Mouse (Mus musculus): ENCODE results near the gene Hoxa7. TPM values are rescaled to one million over a fixed set of nuclear protein-coding genes. Genes with fewer than 3 reads are reported as not detected.

The Hoxa7 gene
- polyA plus RNA-seq, 1 experiment, result 1.4 TPM

GRCm38 (mm10) chr6:52256956-52257355, 35.3 kb upstream of the Hoxa7 start:
- no peaks in the 10 kb centered on the region for H3K36me3 ChIP-seq (ENCODE audit: control insufficient read depth, insufficient read depth, low read length, poor library complexity, severe bottlenecking)
- no peaks in the 10 kb centered on the region for H3K9me3 ChIP-seq (replicated peaks; ENCODE audit: control insufficient read depth, insufficient read depth, low read length, poor library complexity, severe bottlenecking)
- H3K4me3 ChIP-seq (ENCODE audit: low read depth, low read length), result no peak overlapping the region
- no peak overlapping the region for H3K27ac ChIP-seq (ENCODE audit: insufficient read depth, low read length)
- H3K4me1 ChIP-seq (ENCODE audit: control insufficient read depth, insufficient read depth, low read length), result no peaks in the 10 kb centered on the region
- H3K27me3 ChIP-seq (ENCODE audit: control insufficient read depth, insufficient read depth, low read length, poor library complexity, severe bottlenecking), result peaks cover 51% of the 10 kb centered on the region
- no peak for TF ChIP-seq POLR2A (IDR thresholded peaks at IDR 0.05; ENCODE audit: insufficient read depth, low read length)
- peak; percentile 37 for TF ChIP-seq CTCF (IDR thresholded peaks at IDR 0.05; ENCODE audit: low read depth, low read length)
- H3K9ac ChIP-seq (ENCODE audit: low read depth, poor library complexity, severe bottlenecking), result no peak overlapping the region

- Histone ChIP-seq H3K27me3 (ENCODE audit: control insufficient read depth, insufficient read depth, low read length, poor library complexity, severe bottlenecking) (peaks cover 43% of the 10 kb centered on the region), H3K27ac (ENCODE audit: insufficient read depth, low read length) (no peak overlapping the region), H3K4me3 (ENCODE audit: low read depth, low read length) (0 out of 2 replicates have a peak overlapping the region, but pooled peaks have one; percentile 27), H3K36me3 (ENCODE audit: control insufficient read depth, insufficient read depth, low read length, poor library complexity, severe bottlenecking) (no peaks in the 10 kb centered on the region), H3K4me1 (ENCODE audit: control insufficient read depth, insufficient read depth, low read length) (no peaks in the 10 kb centered on the region), H3K9me3 (replicated peaks; ENCODE audit: control insufficient read depth, insufficient read depth, low read length, poor library complexity, severe bottlenecking) (no peaks in the 10 kb centered on the region), H3K9ac (ENCODE audit: low read depth, poor library complexity, severe bottlenecking) (no peak overlapping the region)
- TF ChIP-seq POLR2A (IDR thresholded peaks at IDR 0.05; ENCODE audit: insufficient read depth, low read length) (no peak), EP300 (IDR thresholded peaks at IDR 0.05; ENCODE audit: insufficient read depth, low read depth, low read length) (no peak), CTCF (IDR thresholded peaks at IDR 0.05; ENCODE audit: low read depth, low read length) (no peak)
Measured at GRCm38 (mm10) chr6:52253511-52254500, 32.2 kb upstream of the Hoxa7 start.

GRCm38 (mm10) chr6:52252775-52253376, 31.2 kb upstream of the Hoxa7 start:
- Histone ChIP-seq H3K27ac (ENCODE audit: insufficient read depth, low read length) (no peak overlapping the region), H3K27me3 (ENCODE audit: control insufficient read depth, insufficient read depth, low read length, poor library complexity, severe bottlenecking) (peaks cover 45% of the 10 kb centered on the region), H3K4me3 (ENCODE audit: low read depth, low read length) (no peak overlapping the region), H3K9me3 (replicated peaks; ENCODE audit: control insufficient read depth, insufficient read depth, low read length, poor library complexity, severe bottlenecking) (no peaks in the 10 kb centered on the region), H3K4me1 (ENCODE audit: control insufficient read depth, insufficient read depth, low read length) (no peaks in the 10 kb centered on the region), H3K9ac (ENCODE audit: low read depth, poor library complexity, severe bottlenecking) (no peak overlapping the region), H3K36me3 (ENCODE audit: control insufficient read depth, insufficient read depth, low read length, poor library complexity, severe bottlenecking) (no peaks in the 10 kb centered on the region)
- no peak for TF ChIP-seq CTCF (IDR thresholded peaks at IDR 0.05; ENCODE audit: low read depth, low read length)
- no peak for TF ChIP-seq POLR2A (IDR thresholded peaks at IDR 0.05; ENCODE audit: insufficient read depth, low read length)
- TF ChIP-seq EP300 (IDR thresholded peaks at IDR 0.05; ENCODE audit: insufficient read depth, low read depth, low read length), result no peak

GRCm38 (mm10) chr6:52252016-52252774, 30.5 kb upstream of the Hoxa7 start:
- H3K4me3 ChIP-seq (ENCODE audit: low read depth, low read length), result no peak overlapping the region
- peaks cover 49% of the 10 kb centered on the region for H3K27me3 ChIP-seq (ENCODE audit: control insufficient read depth, insufficient read depth, low read length, poor library complexity, severe bottlenecking)
- no peaks in the 10 kb centered on the region for H3K9me3 ChIP-seq (replicated peaks; ENCODE audit: control insufficient read depth, insufficient read depth, low read length, poor library complexity, severe bottlenecking)
- H3K27ac ChIP-seq (ENCODE audit: insufficient read depth, low read length), result no peak overlapping the region
- H3K4me1 ChIP-seq (ENCODE audit: control insufficient read depth, insufficient read depth, low read length), result no peaks in the 10 kb centered on the region
- no peak overlapping the region for H3K9ac ChIP-seq (ENCODE audit: low read depth, poor library complexity, severe bottlenecking)
- TF ChIP-seq EP300 (IDR thresholded peaks at IDR 0.05; ENCODE audit: insufficient read depth, low read depth, low read length) (no peak), POLR2A (IDR thresholded peaks at IDR 0.05; ENCODE audit: insufficient read depth, low read length) (no peak), CTCF (IDR thresholded peaks at IDR 0.05; ENCODE audit: low read depth, low read length) (no peak)
- H3K36me3 ChIP-seq (ENCODE audit: control insufficient read depth, insufficient read depth, low read length, poor library complexity, severe bottlenecking), result no peaks in the 10 kb centered on the region

GRCm38 (mm10) chr6:52251177-52251879, 29.7 kb upstream of the Hoxa7 start:
- no peaks in the 10 kb centered on the region for H3K36me3 ChIP-seq (ENCODE audit: control insufficient read depth, insufficient read depth, low read length, poor library complexity, severe bottlenecking)
- H3K27me3 ChIP-seq (ENCODE audit: control insufficient read depth, insufficient read depth, low read length, poor library complexity, severe bottlenecking), result peaks cover 50% of the 10 kb centered on the region
- TF ChIP-seq POLR2A (IDR thresholded peaks at IDR 0.05; ENCODE audit: insufficient read depth, low read length) (no peak), EP300 (IDR thresholded peaks at IDR 0.05; ENCODE audit: insufficient read depth, low read depth, low read length) (no peak), CTCF (IDR thresholded peaks at IDR 0.05; ENCODE audit: low read depth, low read length) (no peak)
- no peaks in the 10 kb centered on the region for H3K9me3 ChIP-seq (replicated peaks; ENCODE audit: control insufficient read depth, insufficient read depth, low read length, poor library complexity, severe bottlenecking)
- no peak overlapping the region for H3K9ac ChIP-seq (ENCODE audit: low read depth, poor library complexity, severe bottlenecking)
- no peak overlapping the region for H3K27ac ChIP-seq (ENCODE audit: insufficient read depth, low read length)
- H3K4me1 ChIP-seq (ENCODE audit: control insufficient read depth, insufficient read depth, low read length), result no peaks in the 10 kb centered on the region
- no peak overlapping the region for H3K4me3 ChIP-seq (ENCODE audit: low read depth, low read length)
